Mouse (Mus musculus): ENCODE measurements around the gene Sult2b1. TPM values are rescaled to one million over a fixed set of nuclear protein-coding genes. Genes with fewer than 3 reads are reported as not detected.
A peak's percentile ranks its signal among the peaks of the same experiment; 100 is the strongest.

Gene Sult2b1
- polyA plus RNA-seq, 1 experiment: 19.3 TPM

DNA sequence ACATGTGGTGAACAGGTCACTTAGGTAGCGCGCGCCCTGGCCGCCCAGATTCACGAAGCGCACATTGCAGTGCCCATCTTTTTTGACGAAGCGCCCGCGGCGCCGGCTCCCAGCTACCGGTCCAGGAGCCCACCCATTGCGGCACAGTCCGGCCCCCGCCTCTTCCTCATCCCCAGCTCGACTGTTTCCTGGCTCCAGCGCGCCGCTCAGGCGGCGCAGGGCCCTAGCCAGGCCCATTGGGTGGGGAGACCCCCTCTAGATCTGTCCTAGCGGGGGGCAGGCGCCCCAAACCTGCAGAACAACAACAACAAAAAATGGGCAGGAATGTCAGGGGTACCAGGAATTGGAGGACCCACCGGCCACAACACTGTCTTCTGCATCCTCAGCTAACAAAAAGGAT is 35.4 kb upstream of the Sult2b1 start:
- no peaks in the 10 kb centered on the region; the same call in 1 of the 2 replicates for H3K4me1 ChIP-seq (ENCODE audit: control insufficient read depth, insufficient read depth, low read length)
- TF ChIP-seq POLR2A (IDR thresholded peaks at IDR 0.05; ENCODE audit: borderline replicate concordance, extremely low read depth, low read depth, low read length) (no peak), CTCF (IDR thresholded peaks at IDR 0.05; ENCODE audit: insufficient read depth, low read length) (no peak)
- H3K4me3 ChIP-seq (replicated peaks; ENCODE audit: extremely low read depth, low read depth, low read length): no peak overlapping the region
- DNase-seq: no peak
- WGBS: 13% methylated on average over 25 of the region's 25 CpGs

DNA sequence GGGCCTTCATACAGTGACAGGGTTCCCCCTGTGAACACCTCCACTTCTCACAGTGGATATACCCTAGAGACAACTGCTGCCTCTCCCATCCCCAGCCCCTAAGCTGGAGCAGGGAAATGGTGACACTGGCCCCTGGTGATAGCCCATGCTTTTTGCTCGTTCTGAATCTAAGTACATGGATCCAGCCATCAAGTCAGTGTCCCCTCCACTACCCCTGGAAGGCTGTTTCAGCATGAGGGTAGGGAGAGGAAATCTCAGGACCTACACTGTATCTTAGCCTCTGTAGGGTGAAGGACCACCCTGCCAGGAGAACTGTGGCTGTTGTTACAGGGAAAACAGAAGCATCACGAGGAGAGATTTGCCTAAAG is 31.5 kb upstream of the Sult2b1 start:
- 73% methylated on average over 2 of the region's 2 CpGs for WGBS

DNA sequence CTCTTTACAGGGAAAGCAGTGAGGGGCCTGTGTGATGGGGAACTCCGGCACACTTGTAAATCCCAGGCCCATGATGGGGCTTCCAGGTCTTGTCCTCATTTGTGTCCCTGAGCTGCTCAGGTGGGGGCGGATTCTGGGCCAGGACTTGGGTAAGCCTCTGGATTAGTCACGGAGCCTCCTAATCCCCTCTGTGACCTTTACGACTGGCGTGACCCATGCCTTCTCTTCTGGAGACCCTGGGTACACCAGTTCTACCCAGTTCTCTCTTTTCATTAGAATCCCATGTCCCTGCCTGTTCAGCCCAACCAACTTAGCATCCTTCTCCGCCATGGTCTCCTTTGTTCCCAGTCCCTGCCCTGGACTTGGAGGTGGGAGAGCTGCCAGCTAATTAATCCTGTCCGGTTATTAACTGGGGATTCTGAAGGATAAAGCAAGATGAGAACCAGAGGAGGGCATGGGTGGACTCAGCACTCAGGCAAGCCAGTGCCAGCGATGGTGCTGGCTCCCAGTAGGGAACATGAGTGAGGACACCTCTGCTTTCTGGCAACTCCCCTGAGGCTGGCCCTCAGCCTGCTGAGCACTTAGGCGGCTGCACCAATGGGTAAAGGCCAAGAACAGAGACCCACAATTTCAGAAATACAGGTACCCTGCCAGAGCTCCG is 31.0 kb upstream of the Sult2b1 start:
- TF ChIP-seq POLR2A (IDR thresholded peaks at IDR 0.05; ENCODE audit: borderline replicate concordance, extremely low read depth, low read depth, low read length): no peak
- TF ChIP-seq CTCF (IDR thresholded peaks at IDR 0.05; ENCODE audit: insufficient read depth, low read length): no peak
- 70% methylated on average over 10 of the region's 10 CpGs for WGBS
- Histone ChIP-seq H3K4me3 (replicated peaks; ENCODE audit: extremely low read depth, low read depth, low read length) (no peak overlapping the region), H3K4me1 (ENCODE audit: control insufficient read depth, insufficient read depth, low read length) (peaks cover 6% of the 10 kb centered on the region)
- no peak for DNase-seq

More for the DNA sequence above, 31.5 kb upstream of the Sult2b1 start:
- no peak for TF ChIP-seq CTCF (IDR thresholded peaks at IDR 0.05; ENCODE audit: insufficient read depth, low read length)
- no peak for TF ChIP-seq POLR2A (IDR thresholded peaks at IDR 0.05; ENCODE audit: borderline replicate concordance, extremely low read depth, low read depth, low read length)
- Histone ChIP-seq H3K4me3 (replicated peaks; ENCODE audit: extremely low read depth, low read depth, low read length) (no peak overlapping the region), H3K4me1 (ENCODE audit: control insufficient read depth, insufficient read depth, low read length) (peaks cover 6% of the 10 kb centered on the region)
- DNase-seq: no peak

DNA sequence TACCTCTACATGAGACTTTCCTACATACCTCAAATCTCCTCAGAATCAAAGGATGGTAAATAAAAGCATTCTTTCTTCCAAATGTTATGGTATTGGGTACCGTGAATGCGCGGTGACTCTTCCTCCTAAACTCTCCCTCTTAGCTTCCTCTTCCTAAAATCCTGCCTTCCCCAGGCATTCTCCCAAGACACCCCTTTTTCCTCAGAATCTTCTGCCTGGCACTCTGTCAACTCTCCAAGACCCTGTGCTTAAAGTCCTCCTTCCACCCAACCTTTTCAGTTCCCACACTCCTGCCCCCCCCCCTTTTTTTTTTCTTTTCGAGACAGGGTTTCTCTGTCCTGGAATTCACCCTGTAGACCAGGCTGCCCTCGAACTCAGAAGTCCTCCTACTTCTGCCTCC is 30.4 kb upstream of the Sult2b1 start:
- Histone ChIP-seq H3K4me1 (ENCODE audit: control insufficient read depth, insufficient read depth, low read length) (peaks cover 6% of the 10 kb centered on the region), H3K4me3 (replicated peaks; ENCODE audit: extremely low read depth, low read depth, low read length) (peak overlapping the region; percentile 26)
- 4% methylated on average over 5 of the region's 5 CpGs for WGBS
- no peak for DNase-seq
- TF ChIP-seq POLR2A (IDR thresholded peaks at IDR 0.05; ENCODE audit: borderline replicate concordance, extremely low read depth, low read depth, low read length) (no peak), CTCF (IDR thresholded peaks at IDR 0.05; ENCODE audit: insufficient read depth, low read length) (no peak)

DNA sequence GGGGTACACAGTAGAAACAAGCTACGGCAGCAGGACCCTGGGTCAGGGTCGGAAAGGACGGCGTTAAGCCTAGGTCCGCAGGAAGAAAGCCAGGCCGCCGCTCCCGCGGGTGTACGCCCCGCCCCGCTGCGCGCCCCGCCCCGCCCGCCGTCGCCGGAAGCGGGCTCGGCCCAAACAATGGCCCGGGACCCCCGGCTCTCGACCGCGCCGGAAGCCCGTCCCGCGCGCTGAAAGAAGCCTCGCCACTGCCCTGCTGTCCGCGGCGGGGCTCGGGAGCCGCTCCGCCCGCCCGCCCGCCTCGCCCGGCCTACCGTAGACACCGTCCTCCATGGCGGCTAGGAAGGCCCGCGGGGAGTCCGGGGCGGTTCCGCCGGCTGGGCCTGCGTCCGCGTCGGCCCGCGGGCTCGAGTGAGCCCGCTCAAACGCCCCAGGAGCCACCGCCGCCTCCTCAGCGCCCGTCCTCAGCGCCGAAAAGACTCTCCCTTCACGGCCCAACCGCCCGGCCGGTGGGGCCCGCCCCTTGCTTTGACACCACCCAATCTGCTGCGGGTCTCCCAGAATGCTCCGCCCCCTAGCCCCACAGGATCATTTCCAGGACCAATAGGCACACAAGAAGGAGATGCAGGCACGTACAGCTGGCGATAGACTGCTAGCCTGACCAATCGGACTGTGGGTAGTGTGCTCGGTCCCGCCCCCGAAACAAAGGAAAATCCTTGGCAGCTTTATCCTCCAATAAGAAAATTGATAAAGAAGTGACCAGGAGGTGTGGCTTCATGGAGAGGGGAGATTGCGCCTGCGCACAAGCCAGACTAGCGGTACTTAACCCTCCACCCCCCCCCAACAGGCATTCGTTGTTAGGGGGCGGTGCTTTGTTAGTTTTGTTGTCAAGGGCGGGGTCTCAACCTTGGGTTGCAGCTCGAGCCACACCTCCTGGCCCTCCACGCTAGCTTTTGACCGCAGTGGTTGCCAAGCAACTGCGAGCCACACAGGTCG is 29.6 kb upstream of the Sult2b1 start, which contains the start of gene Cyth2:
Cyth2 (minus strand) TSS at position 795 of the 993 bp plus-strand sequence.
- Histone ChIP-seq H3K4me3 (replicated peaks; ENCODE audit: extremely low read depth, low read depth, low read length) (peak within 1 kb of the TSS; percentile 62), H3K4me1 (ENCODE audit: control insufficient read depth, insufficient read depth, low read length) (peaks cover 6% of the 10 kb centered on the region)
- TF ChIP-seq CTCF (IDR thresholded peaks at IDR 0.05; ENCODE audit: insufficient read depth, low read length) (no peak), POLR2A (IDR thresholded peaks at IDR 0.05; ENCODE audit: borderline replicate concordance, extremely low read depth, low read depth, low read length) (peak; percentile 79)
- peak; percentile 98 for DNase-seq
- WGBS: under 1% methylated on average over 92 of the region's 92 CpGs

DNA sequence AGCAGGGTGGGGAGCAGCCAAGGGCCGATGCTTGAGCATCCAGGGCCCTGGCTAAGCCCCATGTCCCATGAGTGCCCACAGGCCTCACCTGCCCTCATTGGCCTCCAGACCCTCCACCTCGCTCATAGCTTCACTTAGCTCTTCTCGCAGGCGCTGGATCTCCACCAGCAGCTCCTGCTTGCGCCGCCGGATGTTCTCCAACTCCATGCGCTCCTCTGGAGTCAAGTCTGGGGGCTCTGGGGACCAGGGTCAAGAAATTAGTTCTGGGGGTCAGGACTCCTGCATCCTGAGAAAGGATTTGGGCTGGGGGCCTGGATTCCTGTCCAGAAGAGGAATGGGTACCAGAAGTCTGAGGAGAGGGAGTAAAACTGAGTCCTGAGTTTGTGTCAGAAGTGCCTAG is 28.5 kb upstream of the Sult2b1 start:
- 78% methylated on average over 8 of the region's 8 CpGs for WGBS
- H3K4me1 ChIP-seq (ENCODE audit: control insufficient read depth, insufficient read depth, low read length): peaks cover 6% of the 10 kb centered on the region
- no peak overlapping the region for H3K4me3 ChIP-seq (replicated peaks; ENCODE audit: extremely low read depth, low read depth, low read length)
- TF ChIP-seq POLR2A (IDR thresholded peaks at IDR 0.05; ENCODE audit: borderline replicate concordance, extremely low read depth, low read depth, low read length): no peak
- TF ChIP-seq CTCF (IDR thresholded peaks at IDR 0.05; ENCODE audit: insufficient read depth, low read length): no peak
- DNase-seq: no peak

DNA sequence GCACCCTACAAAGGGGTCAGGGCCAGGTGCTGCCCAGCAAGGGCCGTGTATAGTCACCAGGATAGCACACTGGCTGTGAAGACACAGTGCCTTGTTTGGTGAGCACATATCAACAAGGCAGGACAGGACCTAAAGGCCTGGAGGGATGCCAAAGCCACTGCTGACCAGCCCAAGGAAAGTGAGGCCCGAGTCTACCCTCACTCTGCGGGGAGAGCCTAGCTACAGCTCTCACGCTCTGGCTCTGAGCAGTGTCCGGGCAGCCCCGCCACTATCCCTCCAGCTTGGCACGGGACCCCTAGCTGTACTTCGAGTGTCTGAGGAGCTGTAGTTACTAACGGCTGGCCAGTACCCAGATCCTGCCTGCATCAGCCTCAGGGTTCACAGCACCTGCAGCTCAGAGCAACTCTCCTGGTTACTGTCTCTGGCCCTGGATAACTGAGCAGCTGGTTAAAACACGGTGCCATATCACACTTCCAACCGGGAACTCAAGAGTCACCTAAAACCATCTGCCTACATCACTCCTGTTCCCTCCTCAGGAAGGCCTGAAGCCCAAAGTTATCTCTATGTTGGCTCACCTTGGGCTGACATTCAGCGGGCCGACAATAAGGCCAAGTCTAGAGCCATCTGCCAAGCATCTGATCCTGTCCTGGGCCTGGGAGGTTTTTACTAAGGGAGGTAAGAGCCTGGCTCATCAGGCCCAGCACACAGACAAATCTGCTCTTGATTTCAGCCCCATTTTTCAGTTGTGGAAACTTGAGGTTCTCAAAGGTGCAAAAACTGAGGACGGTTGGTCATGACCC is 25.0 kb upstream of the Sult2b1 start:
- no peak overlapping the region for H3K4me3 ChIP-seq (replicated peaks; ENCODE audit: extremely low read depth, low read depth, low read length)
- TF ChIP-seq POLR2A (IDR thresholded peaks at IDR 0.05; ENCODE audit: borderline replicate concordance, extremely low read depth, low read depth, low read length) (no peak), CTCF (IDR thresholded peaks at IDR 0.05; ENCODE audit: insufficient read depth, low read length) (no peak)
- 77% methylated on average over 14 of the region's 14 CpGs for WGBS
- no peak for DNase-seq
- peaks cover 6% of the 10 kb centered on the region for H3K4me1 ChIP-seq (ENCODE audit: control insufficient read depth, insufficient read depth, low read length)

DNA sequence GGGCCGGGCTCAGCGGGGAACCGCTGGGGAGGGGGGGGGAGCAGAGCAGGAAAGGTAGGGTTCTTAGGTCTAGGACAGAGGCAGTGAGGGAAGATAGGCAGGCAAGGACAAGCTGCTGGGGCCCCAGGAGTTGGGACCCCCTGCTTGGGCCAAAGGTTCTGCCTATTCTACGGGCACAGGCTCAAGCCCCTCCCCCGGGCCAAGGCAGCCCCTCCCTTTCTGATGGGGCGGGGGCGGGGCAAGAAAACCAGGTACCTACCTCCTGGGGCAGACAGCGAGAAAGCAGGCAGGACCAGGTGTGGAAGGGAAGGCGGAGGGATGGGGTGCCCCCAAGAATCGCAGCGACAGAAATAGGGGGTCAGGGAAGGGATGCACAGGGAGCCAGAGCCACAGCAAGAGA is 24.0 kb upstream of the Sult2b1 start:
- 58% methylated on average over 10 of the region's 11 CpGs for WGBS
- DNase-seq: no peak
- H3K4me3 ChIP-seq (replicated peaks; ENCODE audit: extremely low read depth, low read depth, low read length): no peak overlapping the region
- TF ChIP-seq CTCF (IDR thresholded peaks at IDR 0.05; ENCODE audit: insufficient read depth, low read length): no peak
- no peak for TF ChIP-seq POLR2A (IDR thresholded peaks at IDR 0.05; ENCODE audit: borderline replicate concordance, extremely low read depth, low read depth, low read length)
- peaks cover 6% of the 10 kb centered on the region for H3K4me1 ChIP-seq (ENCODE audit: control insufficient read depth, insufficient read depth, low read length)

DNA sequence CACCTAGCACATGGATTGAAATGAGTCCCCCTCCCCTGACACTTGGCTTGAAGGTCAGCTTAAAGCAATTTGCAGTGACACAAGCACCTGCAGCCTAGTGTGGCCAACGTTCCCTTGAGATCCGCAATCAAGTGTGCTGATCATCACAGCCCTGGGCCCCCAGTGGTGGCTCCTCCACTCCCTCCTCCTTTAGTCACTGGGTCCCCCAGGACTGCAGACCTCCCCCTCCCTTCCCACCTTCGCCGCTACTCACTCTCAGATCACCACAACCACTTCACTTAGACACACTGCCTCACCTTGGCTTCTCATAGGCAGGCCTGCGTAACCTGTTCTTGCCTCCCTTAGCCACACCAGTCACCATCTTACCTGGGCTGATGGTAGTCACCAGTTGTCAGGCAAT is 21.5 kb upstream of the Sult2b1 start:
- Histone ChIP-seq H3K4me3 (replicated peaks; ENCODE audit: extremely low read depth, low read depth, low read length) (no peak overlapping the region), H3K4me1 (ENCODE audit: control insufficient read depth, insufficient read depth, low read length) (no peaks in the 10 kb centered on the region; the same call in 1 of the 2 replicates)
- TF ChIP-seq CTCF (IDR thresholded peaks at IDR 0.05; ENCODE audit: insufficient read depth, low read length): no peak
- TF ChIP-seq POLR2A (IDR thresholded peaks at IDR 0.05; ENCODE audit: borderline replicate concordance, extremely low read depth, low read depth, low read length): 0 out of 2 replicates have a peak, but pooled peaks have one; percentile 6
- WGBS: 53% methylated on average over 5 of the region's 5 CpGs
- DNase-seq: no peak
